18 mouse cellular contexts compared by ENCODE assay signal in the genomic region with DNA sequence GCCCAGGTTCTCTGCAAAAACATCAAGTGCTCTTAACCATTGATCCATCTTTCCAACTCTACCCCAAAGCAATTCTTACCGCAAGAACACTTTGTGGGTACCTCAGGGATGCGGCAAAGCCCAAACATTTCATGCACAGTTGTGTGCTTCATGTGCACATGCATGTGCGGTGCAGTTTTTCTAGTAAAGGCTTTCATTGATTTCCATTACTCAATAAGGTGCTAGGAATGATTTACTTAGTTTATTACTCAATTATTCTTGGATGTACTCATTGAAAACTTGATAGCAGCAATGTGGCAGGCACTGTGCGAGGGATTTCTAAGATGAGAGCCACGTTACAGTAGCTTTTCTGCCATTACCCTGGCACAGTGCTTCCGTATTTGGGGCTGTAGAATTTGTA. TPM values are rescaled to one million over a fixed set of nuclear protein-coding genes. Genes with fewer than 3 reads are reported as not detected.
"Had no signal": no experiment of that assay in that cellular context is flagged by ENCODE, and none has a peak within 500 bp of the region (broad histone marks: within the 10 kb centered on the region; RNA-seq: fewer than 3 reads in every experiment).

No protein-coding gene starts in this region.

- H3K36me3 ChIP-seq: neural tube, embryonic 13.5 days; neural tube, embryonic 15.5 days; stomach, embryonic 15.5 days had no signal

- H3K27ac ChIP-seq: neural tube, embryonic 13.5 days; neural tube, embryonic 15.5 days; stomach, embryonic 15.5 days; stomach, postnatal 0 days had no signal

- DNase-seq: retina, postnatal 1 day; right cerebral cortex, adult 18-20 months; right cerebral cortex, postnatal 14 days; right cerebral cortex, postnatal 25 days; right cerebral cortex, postnatal 4 days; spleen, adult 18-20 months; thymus, adult 18-20 months; thymus, adult 2 months; thymus, postnatal 14 days; thymus, postnatal 25 days; thymus, postnatal 36 days; thymus, postnatal 4 days had no signal

- H3K9ac ChIP-seq: neural tube, embryonic 13.5 days; neural tube, embryonic 15.5 days; stomach, embryonic 15.5 days had no signal

- H3K27me3 ChIP-seq: neural tube, embryonic 13.5 days; neural tube, embryonic 15.5 days; stomach, embryonic 15.5 days had no signal

- H3K9me3 ChIP-seq: neural tube, embryonic 13.5 days; neural tube, embryonic 15.5 days; stomach, embryonic 15.5 days had no signal

- H3K4me3 ChIP-seq: neural tube, embryonic 13.5 days; neural tube, embryonic 15.5 days; stomach, embryonic 15.5 days had no signal

- H3K4me2 ChIP-seq: neural tube, embryonic 13.5 days; neural tube, embryonic 15.5 days; stomach, embryonic 15.5 days had no signal

- H3K4me1 ChIP-seq: stomach, embryonic 15.5 days had no signal

RNA-seq across cellular contexts. Expression of gene Npy, which starts 48.6 kb away (rescaled TPM):
- total RNA-seq: neutrophil, adult 5-6 weeks had no signal
- polyA plus RNA-seq: testis, adult 2 months had no signal
